Mouse (Mus musculus) bone marrow macrophage, adult 2 months (primary cell): Measurements from ENCODE around the gene Wbp4.

Experiments used
- CTCF ChIP-seq: IDR thresholded peaks from 2 replicates; pipeline ENCODE4 v1.5.1; 2012; ENCODE audit warnings: low read depth, mild to moderate bottlenecking, low read length, moderate library complexity
- POLR2A ChIP-seq: IDR thresholded peaks from 2 replicates; pipeline ENCODE4 v1.6.1; 2012; ENCODE audit warnings: mild to moderate bottlenecking, low read depth, low read length, borderline replicate concordance

- TF ChIP-seq CTCF (no peak), POLR2A (no peak)
These were observed 27.5 kb upstream of the Wbp4 start for GRCm38 (mm10) chr14:79508662-79509305.
